ENCODE assay signal across 8 mouse cellular contexts in genomic region chr4:132353481-132353885, GRCm38 (mm10). TPM values are rescaled to one million over a fixed set of nuclear protein-coding genes. Genes with fewer than 3 reads are reported as not detected.
DNase-seq lines count a peak whose midpoint lies in the region; ATAC-seq and TF ChIP-seq lines count a peak whose summit lies in the region.

TSS of gene Rcc1 (minus strand) at chr4:132353605.

- peak; percentile 90 to 91 for DNase-seq in B cell, adult 2 months
- DNase-seq in brain, adult 2 months (ENCODE audit: low read depth, low spot score), result peak; percentile 97
- peak; percentile 92 for DNase-seq in liver, adult 2 months (ENCODE audit: extremely low read depth, low read depth, low spot score)
- DNase-seq in splenic B cell, adult 2 months (ENCODE audit: low read depth, low spot score), result peak; percentile 95

- TF ChIP-seq CTCF in liver, adult 2 months (IDR thresholded peaks at IDR 0.05; ENCODE audit: low read depth, low read length), result no peak

- peaks cover 13% of the 10 kb centered on the region for H3K36me3 ChIP-seq in heart, embryonic 11.5 days (ENCODE audit: control insufficient read depth, insufficient read depth, low read length)
- peaks cover 24% of the 10 kb centered on the region; the same call in 1 of the 2 replicates for H3K36me3 ChIP-seq in kidney, embryonic 16.5 days (ENCODE audit: insufficient read depth, low read length)
- H3K36me3 ChIP-seq in liver, adult 2 months (ENCODE audit: control insufficient read depth, insufficient read depth, low read length), result peaks cover 27% of the 10 kb centered on the region
- peaks cover 13% of the 10 kb centered on the region for H3K36me3 ChIP-seq in myocyte (ENCODE audit: control insufficient read depth, insufficient read depth)
- peaks cover 6% of the 10 kb centered on the region; the same call in 1 of the 2 replicates for H3K36me3 ChIP-seq in splenic B cell, adult 2 months (ENCODE audit: control insufficient read depth, insufficient read depth, low read length, poor library complexity, severe bottlenecking)

- peak within 1 kb of the TSS; percentile 76 for H3K4me2 ChIP-seq in heart, embryonic 11.5 days
- H3K4me2 ChIP-seq in kidney, embryonic 16.5 days (replicated peaks; ENCODE audit: low read depth, low read length), result peak within 1 kb of the TSS; percentile 76
- peak within 1 kb of the TSS; percentile 87 for H3K4me2 ChIP-seq in myocyte (ENCODE audit: low read depth)

- peak within 1 kb of the TSS; percentile 95 for H3K9ac ChIP-seq in heart, embryonic 11.5 days (ENCODE audit: low read depth, low read length)
- H3K9ac ChIP-seq in kidney, embryonic 16.5 days (replicated peaks; ENCODE audit: low read length), result peak within 1 kb of the TSS; percentile 85
- H3K9ac ChIP-seq in liver, adult 2 months (ENCODE audit: low read depth, low read length), result peak within 1 kb of the TSS; percentile 92

- peak within 1 kb of the TSS; percentile 96 for H3K27ac ChIP-seq in heart, embryonic 11.5 days (ENCODE audit: low read depth, low read length)
- peak within 1 kb of the TSS; percentile 95 for H3K27ac ChIP-seq in kidney, embryonic 16.5 days (ENCODE audit: low read length)
- peak within 1 kb of the TSS; percentile 78 for H3K27ac ChIP-seq in liver, adult 2 months (replicated peaks; ENCODE audit: insufficient read depth, low read depth, low read length)

- H3K9me3 ChIP-seq in heart, embryonic 11.5 days (replicated peaks; ENCODE audit: control insufficient read depth, low read length), result no peaks in the 10 kb centered on the region
- no peaks in the 10 kb centered on the region for H3K9me3 ChIP-seq in kidney, embryonic 16.5 days (ENCODE audit: low read length)

- under 1% methylated on average over 31 of the region's 31 CpGs for WGBS in heart, embryonic 11.5 days (ENCODE audit: insufficient replicate concordance)
- WGBS in kidney, embryonic 16.5 days, result under 1% methylated on average over 31 of the region's 31 CpGs
- WGBS in liver, adult 2 months, result under 1% methylated on average over 31 of the region's 31 CpGs

- H3K4me3 ChIP-seq in heart, embryonic 11.5 days (ENCODE audit: low read depth, low read length), result peak within 1 kb of the TSS; percentile 83
- H3K4me3 ChIP-seq in kidney, embryonic 16.5 days (ENCODE audit: low read length), result peak within 1 kb of the TSS; percentile 78
- peak within 1 kb of the TSS; percentile 79 for H3K4me3 ChIP-seq in liver, adult 2 months (ENCODE audit: insufficient read depth, low read depth, low read length)
- peak within 1 kb of the TSS; percentile 71 for H3K4me3 ChIP-seq in myocyte

- ATAC-seq in erythroblast, adult 5-6 weeks (replicated peaks; ENCODE audit: low FRiP score, poor library complexity, severe bottlenecking), result peak; percentile 87
- ATAC-seq in heart, embryonic 11.5 days (replicated peaks; ENCODE audit: insufficient number of reproducible peaks, low FRiP score, low TSS enrichment), result peak; percentile 87
- peak; percentile 93 for ATAC-seq in kidney, embryonic 16.5 days (ENCODE audit: low FRiP score, low TSS enrichment)

- peaks cover 6% of the 10 kb centered on the region; the same call in 1 of the 2 replicates for H3K4me1 ChIP-seq in heart, embryonic 11.5 days (ENCODE audit: control insufficient read depth, insufficient read depth, low read length)
- peaks cover 13% of the 10 kb centered on the region for H3K4me1 ChIP-seq in kidney, embryonic 16.5 days (ENCODE audit: insufficient read depth, low read length)
- peaks cover 3% of the 10 kb centered on the region; the same call in 1 of the 2 replicates for H3K4me1 ChIP-seq in liver, adult 2 months (ENCODE audit: control insufficient read depth, insufficient read depth, low read length)

- H3ac ChIP-seq in myocyte (ENCODE audit: control insufficient read depth, insufficient read length), result peak within 1 kb of the TSS; percentile 8

- TF ChIP-seq POLR2A in liver, adult 2 months (IDR thresholded peaks at IDR 0.05; ENCODE audit: extremely low read depth, insufficient read depth, low read length), result peak; percentile 98
- TF ChIP-seq POLR2A in myocyte (IDR thresholded peaks at IDR 0.05; ENCODE audit: insufficient read length, low read depth), result peak; percentile 99

- H3K79me2 ChIP-seq in liver, adult 2 months (ENCODE audit: control insufficient read depth, insufficient read depth, low read length), result peaks cover 3% of the 10 kb centered on the region; the same call in 1 of the 2 replicates
- peaks cover 24% of the 10 kb centered on the region for H3K79me2 ChIP-seq in myocyte (ENCODE audit: control insufficient read depth, insufficient read depth)

- no peaks in the 10 kb centered on the region for H3K27me3 ChIP-seq in heart, embryonic 11.5 days (ENCODE audit: control insufficient read depth, insufficient read depth, low read length)
- H3K27me3 ChIP-seq in kidney, embryonic 16.5 days (ENCODE audit: insufficient read depth, low read length), result no peaks in the 10 kb centered on the region
- no peaks in the 10 kb centered on the region for H3K27me3 ChIP-seq in liver, adult 2 months (ENCODE audit: control insufficient read depth, insufficient read depth, low read length)
- no peaks in the 10 kb centered on the region for H3K27me3 ChIP-seq in myocyte (ENCODE audit: control insufficient read depth, insufficient read depth, insufficient read length)
- no peaks in the 10 kb centered on the region for H3K27me3 ChIP-seq in splenic B cell, adult 2 months (ENCODE audit: control insufficient read depth, insufficient read depth, low read length, poor library complexity, severe bottlenecking)

TF ChIP-seq in myocyte, 11 proteins besides CTCF, POLR2A, EP300 and RAD21:
- no peak for TF ChIP-seq USF1 (IDR thresholded peaks at IDR 0.05; ENCODE audit: low read depth)
- TF ChIP-seq POLR2AphosphoS2 (IDR thresholded peaks at IDR 0.05; ENCODE audit: insufficient read length, low read depth), result peak; percentile 99

RNA-seq across cellular contexts. Expression of gene Rcc1, which starts in this region (rescaled TPM):
- 5.6 and 16.1 TPM in 2 replicates for total RNA-seq in erythroblast, adult 5-6 weeks (2015; ENCODE audit: low replicate concordance)
- total RNA-seq in erythroblast, adult 5-6 weeks (2017; ENCODE audit: low replicate concordance), result 12.4 and 17.8 TPM in 2 replicates
- polyA plus RNA-seq in heart, embryonic 11.5 days (2014; fragmentation: Nextera tagmentation; extraction: Ambion mirVana), result 28.1 and 28.2 TPM in 2 replicates
- polyA plus RNA-seq in kidney, embryonic 16.5 days (2015; fragmentation: Nextera tagmentation; extraction: Ambion mirVana), result 89.6 and 92.7 TPM in 2 replicates
- 3.0 and 4.2 TPM in 2 replicates for total RNA-seq in liver, adult 2 months (2014; rRNA removed)
- polyA plus RNA-seq in liver, adult 2 months (2012; rRNA removed), result 2.8 and 4.0 TPM in 2 replicates
- 33.2 TPM for polyA plus RNA-seq in myocyte (2012; fragmentation: generic; extraction: Trizol)

Comparison
In these comparisons a context has a peak if more than half of its experiments do, and no peak if none do; other contexts are left out.
1. Peak in every context shown above with its lines: DNase-seq, ATAC-seq, H3K4me3 ChIP-seq and H3K27ac ChIP-seq.